Mouse (Mus musculus): ENCODE results near the gene Tmprss11e. TPM values are rescaled to one million over a fixed set of nuclear protein-coding genes. Genes with fewer than 3 reads are reported as not detected.

The Tmprss11e gene
- total RNA-seq, 2 experiments from 2014 or later = not detected

Other genes with a start within 250 kb of the Tmprss11e start
- not detected in 2 replicates for gene Tmprss11g, start 227.2 kb downstream of the Tmprss11e start, total RNA-seq (2015)
- gene Tmprss11g, start 227.2 kb downstream of the Tmprss11e start, total RNA-seq (2017) = not detected in 2 replicates
- gene Tmprss11f, start 113.4 kb downstream of the Tmprss11e start, total RNA-seq (2015) = not detected in 2 replicates
- not detected in 2 replicates for gene Tmprss11f, start 113.4 kb downstream of the Tmprss11e start, total RNA-seq (2017)
- not detected in 2 replicates for gene Tmprss11b, start 69.5 kb downstream of the Tmprss11e start, total RNA-seq (2015)
- not detected in 2 replicates for gene Tmprss11b, start 69.5 kb downstream of the Tmprss11e start, total RNA-seq (2017)
- 84.1 and 88.3 TPM in 2 replicates for gene Ythdc1, start 58.4 kb upstream of the Tmprss11e start, total RNA-seq (2015)
- 99.6 and 121 TPM in 2 replicates for gene Ythdc1, start 58.4 kb upstream of the Tmprss11e start, total RNA-seq (2017)
- gene Ugt2b34, start 161.1 kb upstream of the Tmprss11e start, total RNA-seq (2015) = not detected in 2 replicates
- gene Ugt2b34, start 161.1 kb upstream of the Tmprss11e start, total RNA-seq (2017) = not detected in 2 replicates
- not detected in 2 replicates for gene Ugt2b1, start 180.7 kb upstream of the Tmprss11e start, total RNA-seq (2015)
- not detected in 2 replicates for gene Ugt2b1, start 180.7 kb upstream of the Tmprss11e start, total RNA-seq (2017)

Measured in megakaryocyte, adult 5-6 weeks (primary cell).